Comparison of ENCODE assay signal across 22 mouse cellular contexts in genomic region chr5:145469623-145470022, GRCm38 (mm10). TPM values are rescaled to one million over a fixed set of nuclear protein-coding genes. Genes with fewer than 3 reads are reported as not detected.
DNase-seq lines count a peak whose midpoint lies in the region; ATAC-seq and TF ChIP-seq lines count a peak whose summit lies in the region.
"Not testable (repeated sequence)": the region's sequence is repeated elsewhere in the genome, so short reads cannot be mapped to it uniquely, and the experiment has no call there.
"Had no signal": no experiment of that assay in that cellular context is flagged by ENCODE, and none has a peak within 500 bp of the region (broad histone marks: within the 10 kb centered on the region; RNA-seq: fewer than 3 reads in every experiment).

Gene Cyp3a16, minus strand, starts transcription at chr5:145469723.

- peak within 1 kb of the TSS; percentile 22 for H3K4me3 ChIP-seq in liver, embryonic 15.5 days (replicated peaks)
- peak within 1 kb of the TSS; percentile 32 for H3K4me3 ChIP-seq in liver, embryonic 16.5 days (ENCODE audit: low read depth, low read length)
- H3K4me3 ChIP-seq in liver, postnatal 0 days (ENCODE audit: low read depth, low read length): peak within 1 kb of the TSS; percentile 44

- TF ChIP-seq CTCF in liver, postnatal 0 days (IDR thresholded peaks at IDR 0.05; ENCODE audit: low read depth): not testable (repeated sequence)

- not testable (repeated sequence) for H3K9me3 ChIP-seq in liver, embryonic 15.5 days (replicated peaks); liver, embryonic 16.5 days (replicated peaks; ENCODE audit: control insufficient read depth, low read length); liver, postnatal 0 days (ENCODE audit: low read length)

- H3K4me1 ChIP-seq in liver, embryonic 15.5 days (replicated peaks); liver, embryonic 16.5 days (ENCODE audit: control insufficient read depth, low read depth, low read length); liver, postnatal 0 days (ENCODE audit: insufficient read depth): not testable (repeated sequence)

- not testable (repeated sequence) for ATAC-seq in liver, embryonic 15.5 days (ENCODE audit: insufficient read depth)
- 0 out of 2 replicates have a peak, but pooled peaks have one; percentile 13 for ATAC-seq in liver, embryonic 16.5 days (ENCODE audit: low read depth)
- peak; percentile 64 for ATAC-seq in liver, postnatal 0 days

- DNase-seq in MN1 (ENCODE audit: low spot score) (peak; percentile 2), adipocyte (ENCODE audit: low spot score) (peak; percentile 1)
- not testable (repeated sequence) for DNase-seq in adrenal gland, postnatal 10 days; adrenal gland, postnatal 14 days
- peak; percentile 49 for DNase-seq in liver, postnatal 0 days
- DNase-seq in thymus, postnatal 0 days (ENCODE audit: low spot score): peak; percentile 0

- H3K36me3 ChIP-seq in liver, embryonic 15.5 days (replicated peaks); liver, embryonic 16.5 days (ENCODE audit: control insufficient read depth, insufficient read depth); liver, postnatal 0 days (replicated peaks; ENCODE audit: insufficient read depth, low read length): not testable (repeated sequence)

- not testable (repeated sequence) for H3K9ac ChIP-seq in liver, embryonic 15.5 days; liver, embryonic 16.5 days (ENCODE audit: low read depth, low read length)
- peak within 1 kb of the TSS; percentile 60 for H3K9ac ChIP-seq in liver, postnatal 0 days (replicated peaks)

- not testable (repeated sequence) for H3K27me3 ChIP-seq in liver, embryonic 15.5 days; liver, embryonic 16.5 days (ENCODE audit: control insufficient read depth, insufficient read depth, low read depth, low read length); liver, postnatal 0 days (ENCODE audit: insufficient read depth, low read length)

- 42% methylated on average over 2 of the region's 2 CpGs for WGBS in liver, embryonic 15.5 days (ENCODE audit: insufficient replicate concordance)
- 40% methylated on average over 2 of the region's 2 CpGs for WGBS in liver, embryonic 16.5 days (ENCODE audit: insufficient replicate concordance)
- 35% methylated on average over 2 of the region's 2 CpGs for WGBS in liver, postnatal 0 days (ENCODE audit: insufficient replicate concordance)

- not testable (repeated sequence) for H3K27ac ChIP-seq in liver, embryonic 15.5 days (replicated peaks); liver, embryonic 16.5 days (ENCODE audit: low read length)
- H3K27ac ChIP-seq in liver, postnatal 0 days (ENCODE audit: low read depth): peak within 1 kb of the TSS; percentile 76

- TF ChIP-seq EP300 in liver, postnatal 0 days (IDR thresholded peaks at IDR 0.05; ENCODE audit: low read depth): peak; percentile 34; the same call in 1 of the 2 replicates

- peak within 1 kb of the TSS; percentile 8; the same call in 1 of the 2 replicates for H3K4me2 ChIP-seq in liver, embryonic 15.5 days
- not testable (repeated sequence) for H3K4me2 ChIP-seq in liver, embryonic 16.5 days (ENCODE audit: low read depth, low read length)
- peak within 1 kb of the TSS; percentile 54 for H3K4me2 ChIP-seq in liver, postnatal 0 days (ENCODE audit: low read depth, low read length)

RNA-seq across cellular contexts. Expression of gene Cyp3a16, which starts in this region (rescaled TPM):
- 10 to 100 TPM; 25.8 to 51.3 TPM for total RNA-seq in adrenal gland, postnatal 10 days (2021)
- 2.9 and 35.2 TPM in 2 replicates for total RNA-seq in adrenal gland, postnatal 14 days (2021)
- polyA plus RNA-seq in liver, embryonic 15.5 days (2015; fragmentation: Nextera tagmentation; extraction: Ambion mirVana): 4.2 and 5.9 TPM in 2 replicates
- polyA plus RNA-seq in liver, embryonic 16.5 days (2015; fragmentation: Nextera tagmentation; extraction: Ambion mirVana): 7.6 and 7.9 TPM in 2 replicates
- polyA plus RNA-seq in liver, postnatal 0 days (2015; fragmentation: Nextera tagmentation; extraction: Ambion mirVana): 36.6 and 36.8 TPM in 2 replicates
- not detected in 2 replicates for polyA plus RNA-seq in thymus, postnatal 0 days (2015; fragmentation: Nextera tagmentation; extraction: Ambion mirVana)
- total RNA-seq: adrenal gland, adult 8-10 months; adrenal gland, postnatal 25 days; adrenal gland, postnatal 36 days; CH12.LX; ES-E14; G1E; MEL had no signal
- polyA plus RNA-seq: activated CD4-positive, CD25-positive, alpha-beta regulatory T cell, adult 4 months; adrenal gland, adult 2 months; brain, embryonic 14.5 days; C2C12; CD4-positive, CD25-positive, alpha-beta regulatory T cell, adult 4 months; cerebellum, adult 2 months; G1E; Patski had no signal

Comparison
In these comparisons a context has a peak if more than half of its experiments do, and no peak if none do; other contexts are left out.
1. Peak in DNase-seq in thymus, postnatal 0 days; RNA of the gene not detected or under 1 TPM.